Mouse (Mus musculus): Measurements from ENCODE around the gene Zdhhc12. TPM values are rescaled to one million over a fixed set of nuclear protein-coding genes. Genes with fewer than 3 reads are reported as not detected.

Gene Zdhhc12
- polyA plus RNA-seq, 1 experiment from 2014 or later: 34.2 TPM

GRCm38 (mm10) chr2:30091521-30091920 is 1.9 kb downstream of the Zdhhc12 start:
- H3K27ac ChIP-seq: no peak overlapping the region
- H3K9me3 ChIP-seq: no peaks in the 10 kb centered on the region
- no peak for DNase-seq (ENCODE audit: extremely low spot score, low spot score)
- no peaks in the 10 kb centered on the region for H3K27me3 ChIP-seq (ENCODE audit: poor library complexity, severe bottlenecking)
- peaks cover 36% of the 10 kb centered on the region for H3K4me1 ChIP-seq
- WGBS: 94% methylated on average over 12 of the region's 12 CpGs
- peaks cover 43% of the 10 kb centered on the region for H3K36me3 ChIP-seq (replicated peaks)
- H3K4me3 ChIP-seq: peak overlapping the region; percentile 72; the same call in 1 of the 2 replicates

- H3K27me3 ChIP-seq (ENCODE audit: poor library complexity, severe bottlenecking): no peaks in the 10 kb centered on the region
- DNase-seq (ENCODE audit: extremely low spot score, low spot score): no peak
- H3K4me3 ChIP-seq: no peak overlapping the region
- H3K36me3 ChIP-seq (replicated peaks): peaks cover 46% of the 10 kb centered on the region
- H3K9me3 ChIP-seq: no peaks in the 10 kb centered on the region
- H3K4me1 ChIP-seq: peaks cover 17% of the 10 kb centered on the region
- 89% methylated on average over 4 of the region's 4 CpGs for WGBS
- H3K27ac ChIP-seq: no peak overlapping the region
These were observed 6.1 kb downstream of the Zdhhc12 start for GRCm38 (mm10) chr2:30087310-30087709.

GRCm38 (mm10) chr2:30084632-30085031 is 8.8 kb downstream of the Zdhhc12 start:
- peaks cover 28% of the 10 kb centered on the region for H3K36me3 ChIP-seq (replicated peaks)
- H3K4me3 ChIP-seq: peak overlapping the region; percentile 38
- H3K27me3 ChIP-seq (ENCODE audit: poor library complexity, severe bottlenecking): no peaks in the 10 kb centered on the region
- peak overlapping the region; percentile 66 for H3K27ac ChIP-seq
- WGBS: 5% methylated on average over 12 of the region's 12 CpGs
- no peaks in the 10 kb centered on the region for H3K9me3 ChIP-seq
- no peak for DNase-seq (ENCODE audit: extremely low spot score, low spot score)
- H3K4me1 ChIP-seq: peaks cover 25% of the 10 kb centered on the region

GRCm38 (mm10) chr2:30084113-30084512 is 9.3 kb downstream of the Zdhhc12 start:
- Histone ChIP-seq H3K4me3 (peak overlapping the region; percentile 38), H3K27ac (peak overlapping the region; percentile 66; the same call in 1 of the 2 replicates)
- DNase-seq (ENCODE audit: extremely low spot score, low spot score): no peak

GRCm38 (mm10) chr2:30080181-30080800 is 13.2 kb downstream of the Zdhhc12 start:
- DNase-seq (ENCODE audit: extremely low spot score, low spot score): no peak
- 93% methylated on average over 15 of the region's 15 CpGs for WGBS
- H3K4me3 ChIP-seq: peak overlapping the region; percentile 6; the same call in 1 of the 2 replicates
- no peak overlapping the region for H3K27ac ChIP-seq
- no peaks in the 10 kb centered on the region for H3K9me3 ChIP-seq
- H3K4me1 ChIP-seq: peaks cover 51% of the 10 kb centered on the region
- H3K27me3 ChIP-seq (ENCODE audit: poor library complexity, severe bottlenecking): no peaks in the 10 kb centered on the region
- peaks cover 14% of the 10 kb centered on the region for H3K36me3 ChIP-seq (replicated peaks)

More at GRCm38 (mm10) chr2:30084113-30084512, 9.3 kb downstream of the Zdhhc12 start:
- Histone ChIP-seq H3K4me1 (peaks cover 29% of the 10 kb centered on the region), H3K9me3 (no peaks in the 10 kb centered on the region), H3K36me3 (replicated peaks) (peaks cover 27% of the 10 kb centered on the region), H3K27me3 (ENCODE audit: poor library complexity, severe bottlenecking) (no peaks in the 10 kb centered on the region)
- 63% methylated on average over 5 of the region's 5 CpGs for WGBS

GRCm38 (mm10) chr2:30078760-30079159 is 14.7 kb downstream of the Zdhhc12 start:
- Histone ChIP-seq H3K9me3 (no peaks in the 10 kb centered on the region), H3K4me3 (peak overlapping the region; percentile 63), H3K4me1 (peaks cover 38% of the 10 kb centered on the region), H3K27me3 (ENCODE audit: poor library complexity, severe bottlenecking) (no peaks in the 10 kb centered on the region), H3K27ac (peak overlapping the region; percentile 89), H3K36me3 (replicated peaks) (peaks cover 25% of the 10 kb centered on the region)
- no peak for DNase-seq (ENCODE audit: extremely low spot score, low spot score)
- WGBS: 83% methylated on average over 4 of the region's 4 CpGs

- Histone ChIP-seq H3K27me3 (ENCODE audit: poor library complexity, severe bottlenecking) (no peaks in the 10 kb centered on the region), H3K36me3 (replicated peaks) (peaks cover 29% of the 10 kb centered on the region), H3K9me3 (no peaks in the 10 kb centered on the region), H3K27ac (peak overlapping the region; percentile 89), H3K4me3 (peak overlapping the region; percentile 63), H3K4me1 (peaks cover 38% of the 10 kb centered on the region)
- DNase-seq (ENCODE audit: extremely low spot score, low spot score): no peak
- 21% methylated on average over 10 of the region's 10 CpGs for WGBS
These were observed 15.1 kb downstream of the Zdhhc12 start for GRCm38 (mm10) chr2:30078349-30078712.

GRCm38 (mm10) chr2:30077502-30078348 is 15.7 kb downstream of the Zdhhc12 start, which contains the start of gene Pkn3:
TSS of gene Pkn3 (plus strand) at chr2:30077684.
- Histone ChIP-seq H3K9me3 (no peaks in the 10 kb centered on the region), H3K4me1 (peaks cover 38% of the 10 kb centered on the region), H3K27ac (peak within 1 kb of the TSS; percentile 89), H3K27me3 (ENCODE audit: poor library complexity, severe bottlenecking) (no peaks in the 10 kb centered on the region), H3K36me3 (replicated peaks) (peaks cover 35% of the 10 kb centered on the region), H3K4me3 (peak within 1 kb of the TSS; percentile 63)
- WGBS: under 1% methylated on average over 53 of the region's 53 CpGs
- DNase-seq (ENCODE audit: extremely low spot score, low spot score): peak; percentile 89

GRCm38 (mm10) chr2:30076959-30077358 is 16.5 kb downstream of the Zdhhc12 start:
- no peak for DNase-seq (ENCODE audit: extremely low spot score, low spot score)
- H3K9me3 ChIP-seq: no peaks in the 10 kb centered on the region
- WGBS: 76% methylated on average over 6 of the region's 6 CpGs
- H3K27me3 ChIP-seq (ENCODE audit: poor library complexity, severe bottlenecking): no peaks in the 10 kb centered on the region
- H3K27ac ChIP-seq: peak overlapping the region; percentile 89; the same call in 1 of the 2 replicates
- H3K4me1 ChIP-seq: peaks cover 38% of the 10 kb centered on the region
- peaks cover 38% of the 10 kb centered on the region for H3K36me3 ChIP-seq (replicated peaks)
- peak overlapping the region; percentile 63 for H3K4me3 ChIP-seq

GRCm38 (mm10) chr2:30076439-30076838 is 17.0 kb downstream of the Zdhhc12 start:
- Histone ChIP-seq H3K36me3 (replicated peaks) (peaks cover 42% of the 10 kb centered on the region), H3K4me1 (peaks cover 38% of the 10 kb centered on the region), H3K27ac (no peak overlapping the region), H3K27me3 (ENCODE audit: poor library complexity, severe bottlenecking) (no peaks in the 10 kb centered on the region), H3K4me3 (no peak overlapping the region), H3K9me3 (no peaks in the 10 kb centered on the region)
- DNase-seq (ENCODE audit: extremely low spot score, low spot score): no peak
- WGBS: 95% methylated on average over 9 of the region's 9 CpGs

GRCm38 (mm10) chr2:30075625-30076024 is 17.8 kb downstream of the Zdhhc12 start:
- Histone ChIP-seq H3K27me3 (ENCODE audit: poor library complexity, severe bottlenecking) (no peaks in the 10 kb centered on the region), H3K27ac (no peak overlapping the region), H3K4me1 (peaks cover 36% of the 10 kb centered on the region), H3K4me3 (no peak overlapping the region), H3K36me3 (replicated peaks) (peaks cover 40% of the 10 kb centered on the region), H3K9me3 (no peaks in the 10 kb centered on the region)
- DNase-seq (ENCODE audit: extremely low spot score, low spot score): no peak
- WGBS: 91% methylated on average over 3 of the region's 3 CpGs

- no peaks in the 10 kb centered on the region for H3K9me3 ChIP-seq
- no peak overlapping the region for H3K4me3 ChIP-seq
- peaks cover 58% of the 10 kb centered on the region for H3K36me3 ChIP-seq (replicated peaks)
- H3K27me3 ChIP-seq (ENCODE audit: poor library complexity, severe bottlenecking): no peaks in the 10 kb centered on the region
- WGBS: 75% methylated on average over 3 of the region's 3 CpGs
- H3K4me1 ChIP-seq: peaks cover 18% of the 10 kb centered on the region
- H3K27ac ChIP-seq: no peak overlapping the region
- DNase-seq (ENCODE audit: extremely low spot score, low spot score): no peak
These were observed 20.2 kb downstream of the Zdhhc12 start for GRCm38 (mm10) chr2:30073285-30073684.

GRCm38 (mm10) chr2:30072875-30073274 is 20.6 kb downstream of the Zdhhc12 start:
- Histone ChIP-seq H3K36me3 (replicated peaks) (peaks cover 63% of the 10 kb centered on the region), H3K27me3 (ENCODE audit: poor library complexity, severe bottlenecking) (no peaks in the 10 kb centered on the region), H3K9me3 (no peaks in the 10 kb centered on the region), H3K4me3 (no peak overlapping the region), H3K4me1 (peaks cover 18% of the 10 kb centered on the region), H3K27ac (no peak overlapping the region)
- 75% methylated on average over 7 of the region's 7 CpGs for WGBS
- no peak for DNase-seq (ENCODE audit: extremely low spot score, low spot score)
